Mouse (Mus musculus): Measurements from ENCODE around the gene Il4i1. TPM values are rescaled to one million over a fixed set of nuclear protein-coding genes. Genes with fewer than 3 reads are reported as not detected.

Il4i1 gene
- total and polyA plus RNA-seq, 2 experiments from 2014 or later: 0.62 TPM; not detected in 1

- Histone ChIP-seq H3K4me1 (ENCODE audit: insufficient read depth, low read length) (peaks cover 23% of the 10 kb centered on the region), H3K27ac (ENCODE audit: low read depth, low read length) (no peak overlapping the region)
- ATAC-seq (ENCODE audit: low FRiP score): no peak
These were observed 48.7 kb downstream of the Il4i1 start for GRCm38 (mm10) chr7:44864595-44865542.

GRCm38 (mm10) chr7:44866276-44867009, 50.3 kb downstream of the Il4i1 start:
- peak overlapping the region; percentile 32 for H3K27ac ChIP-seq (ENCODE audit: low read depth, low read length)
- DNase-seq (ENCODE audit: low spot score) (peak; percentile 75), ATAC-seq (ENCODE audit: low FRiP score) (no peak)
- 0 out of 2 replicates have a peak overlapping the region, but pooled peaks have one; percentile 19 for H3K9ac ChIP-seq (replicated peaks; ENCODE audit: low read length, poor library complexity, severe bottlenecking)
- H3K27me3 ChIP-seq (ENCODE audit: insufficient read depth, low read length): no peaks in the 10 kb centered on the region
- peak overlapping the region; percentile 92 for H3K4me2 ChIP-seq (ENCODE audit: low read depth, low read length, poor library complexity, severe bottlenecking)
- no peaks in the 10 kb centered on the region for H3K9me3 ChIP-seq (ENCODE audit: low read length)
- TF ChIP-seq CTCF (IDR thresholded peaks at IDR 0.05): peak; percentile 27; the same call in 1 of the 2 replicates
- peaks cover 24% of the 10 kb centered on the region for H3K4me1 ChIP-seq (ENCODE audit: insufficient read depth, low read length)
- H3K36me3 ChIP-seq (ENCODE audit: insufficient read depth, low read length): peaks cover 38% of the 10 kb centered on the region
- H3K4me3 ChIP-seq (ENCODE audit: low read depth, low read length): no peak overlapping the region
- WGBS: 43% methylated on average over 15 of the region's 15 CpGs

More at GRCm38 (mm10) chr7:44864595-44865542, 48.7 kb downstream of the Il4i1 start:
- Histone ChIP-seq H3K4me2 (ENCODE audit: low read depth, low read length, poor library complexity, severe bottlenecking) (no peak overlapping the region), H3K27me3 (ENCODE audit: insufficient read depth, low read length) (no peaks in the 10 kb centered on the region), H3K9ac (replicated peaks; ENCODE audit: low read length, poor library complexity, severe bottlenecking) (no peak overlapping the region), H3K4me3 (ENCODE audit: low read depth, low read length) (no peak overlapping the region), H3K9me3 (ENCODE audit: low read length) (no peaks in the 10 kb centered on the region), H3K36me3 (ENCODE audit: insufficient read depth, low read length) (peaks cover 38% of the 10 kb centered on the region)
- DNase-seq (ENCODE audit: low spot score): no peak
- TF ChIP-seq CTCF (IDR thresholded peaks at IDR 0.05): no peak
- 79% methylated on average over 24 of the region's 24 CpGs for WGBS

DNA sequence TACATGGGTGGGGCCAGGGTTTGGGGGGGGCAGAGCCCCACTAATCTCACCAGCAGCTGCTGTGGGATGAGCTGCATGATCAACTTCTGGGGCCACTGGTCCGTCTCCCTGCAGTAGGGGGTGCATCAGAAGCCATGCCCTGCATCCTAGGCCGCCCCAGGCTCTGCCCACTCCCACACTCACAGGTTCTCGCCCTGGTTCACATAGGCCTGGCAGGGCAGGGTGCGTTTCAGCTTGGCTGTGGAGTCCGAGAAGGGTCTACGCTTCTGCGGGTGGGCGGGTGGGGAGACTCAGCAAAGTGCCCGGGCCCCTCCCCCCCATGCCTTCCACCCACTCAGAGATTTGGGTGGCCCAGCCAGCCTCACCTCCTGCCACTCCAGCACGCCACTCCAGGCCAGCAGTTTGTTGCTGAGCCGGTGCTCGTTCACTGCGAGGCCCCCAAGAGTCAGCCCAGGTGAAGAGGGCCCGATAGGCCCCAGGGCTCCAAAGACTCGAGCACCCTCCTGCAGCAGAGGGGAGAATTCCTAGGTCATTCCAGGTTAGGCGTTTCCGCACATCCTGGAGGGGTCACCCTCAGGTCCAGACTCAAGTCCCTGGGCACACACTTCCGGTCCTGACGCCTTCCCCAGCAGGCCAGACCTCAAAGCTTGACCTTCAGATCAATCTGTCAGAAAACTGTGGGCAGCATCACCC, 51.0 kb downstream of the Il4i1 start:
- DNase-seq (ENCODE audit: low spot score) (no peak), ATAC-seq (ENCODE audit: low FRiP score) (no peak)
- Histone ChIP-seq H3K4me1 (ENCODE audit: insufficient read depth, low read length) (peaks cover 24% of the 10 kb centered on the region), H3K27ac (ENCODE audit: low read depth, low read length) (0 out of 2 replicates have a peak overlapping the region, but pooled peaks have one; percentile 32), H3K27me3 (ENCODE audit: insufficient read depth, low read length) (no peaks in the 10 kb centered on the region), H3K4me2 (ENCODE audit: low read depth, low read length, poor library complexity, severe bottlenecking) (peak overlapping the region; percentile 92), H3K9ac (replicated peaks; ENCODE audit: low read length, poor library complexity, severe bottlenecking) (peak overlapping the region; percentile 29; the same call in 1 of the 2 replicates), H3K36me3 (ENCODE audit: insufficient read depth, low read length) (peaks cover 34% of the 10 kb centered on the region), H3K9me3 (ENCODE audit: low read length) (no peaks in the 10 kb centered on the region), H3K4me3 (ENCODE audit: low read depth, low read length) (peak overlapping the region; percentile 98)
- no peak for TF ChIP-seq CTCF (IDR thresholded peaks at IDR 0.05)
- 64% methylated on average over 19 of the region's 19 CpGs for WGBS

DNA sequence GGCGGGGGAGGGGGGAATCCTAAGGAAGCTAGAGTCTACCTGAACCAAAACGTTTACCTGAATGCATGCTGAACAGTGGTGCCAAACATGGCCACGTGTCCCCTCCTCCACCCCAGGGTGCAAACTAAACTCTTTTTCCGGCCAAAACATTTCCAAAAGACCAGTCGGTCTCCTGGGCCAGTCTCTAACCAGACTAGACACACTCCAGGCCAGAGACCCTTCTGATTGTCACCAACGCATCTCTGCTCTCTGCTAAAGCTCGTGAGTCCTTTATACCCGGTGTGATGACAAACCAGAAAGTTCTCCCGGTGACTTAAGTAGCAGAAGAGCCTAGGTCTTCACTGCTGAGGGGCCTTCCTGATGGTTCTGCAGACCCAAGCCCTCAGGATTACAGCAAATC, 51.6 kb downstream of the Il4i1 start:
- Histone ChIP-seq H3K9me3 (ENCODE audit: low read length) (no peaks in the 10 kb centered on the region), H3K4me1 (ENCODE audit: insufficient read depth, low read length) (peaks cover 24% of the 10 kb centered on the region), H3K4me2 (ENCODE audit: low read depth, low read length, poor library complexity, severe bottlenecking) (peak overlapping the region; percentile 92), H3K9ac (replicated peaks; ENCODE audit: low read length, poor library complexity, severe bottlenecking) (peak overlapping the region; percentile 29; the same call in 1 of the 2 replicates), H3K27ac (ENCODE audit: low read depth, low read length) (no peak overlapping the region), H3K4me3 (ENCODE audit: low read depth, low read length) (peak overlapping the region; percentile 98), H3K27me3 (ENCODE audit: insufficient read depth, low read length) (no peaks in the 10 kb centered on the region), H3K36me3 (ENCODE audit: insufficient read depth, low read length) (peaks cover 27% of the 10 kb centered on the region)
- 36% methylated on average over 9 of the region's 9 CpGs for WGBS
- DNase-seq (ENCODE audit: low spot score): no peak
- no peak for ATAC-seq (ENCODE audit: low FRiP score)
- no peak for TF ChIP-seq CTCF (IDR thresholded peaks at IDR 0.05)

DNA sequence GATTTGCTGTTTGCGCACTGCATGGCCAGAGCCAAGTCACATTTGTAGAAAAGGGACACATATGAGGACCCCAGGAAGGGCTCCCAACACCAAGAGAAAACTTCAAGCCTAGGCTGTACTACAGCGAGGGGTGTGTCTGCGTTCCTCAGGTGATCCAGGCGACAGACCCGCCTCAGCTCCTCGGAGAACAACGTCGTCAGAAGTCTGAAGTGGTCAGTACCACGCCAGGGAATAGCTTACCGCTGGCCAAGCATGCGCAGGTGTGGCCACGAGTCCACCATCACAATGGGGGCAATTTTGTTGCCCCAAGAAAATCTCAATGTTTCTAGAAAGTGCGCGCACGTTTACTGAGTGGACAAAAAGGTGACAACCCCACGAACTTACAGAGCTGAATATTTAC, 52.3 kb downstream of the Il4i1 start:
- no peak for DNase-seq (ENCODE audit: low spot score)
- Histone ChIP-seq H3K9ac (replicated peaks; ENCODE audit: low read length, poor library complexity, severe bottlenecking) (peak overlapping the region; percentile 99), H3K4me3 (ENCODE audit: low read depth, low read length) (peak overlapping the region; percentile 98), H3K27me3 (ENCODE audit: insufficient read depth, low read length) (no peaks in the 10 kb centered on the region), H3K9me3 (ENCODE audit: low read length) (no peaks in the 10 kb centered on the region), H3K27ac (ENCODE audit: low read depth, low read length) (peak overlapping the region; percentile 100), H3K36me3 (ENCODE audit: insufficient read depth, low read length) (peaks cover 21% of the 10 kb centered on the region), H3K4me2 (ENCODE audit: low read depth, low read length, poor library complexity, severe bottlenecking) (peak overlapping the region; percentile 92), H3K4me1 (ENCODE audit: insufficient read depth, low read length) (peaks cover 24% of the 10 kb centered on the region)
- WGBS: 4% methylated on average over 16 of the region's 16 CpGs
- TF ChIP-seq CTCF (IDR thresholded peaks at IDR 0.05): no peak
- no peak for ATAC-seq (ENCODE audit: low FRiP score)
